In the genomic region with DNA sequence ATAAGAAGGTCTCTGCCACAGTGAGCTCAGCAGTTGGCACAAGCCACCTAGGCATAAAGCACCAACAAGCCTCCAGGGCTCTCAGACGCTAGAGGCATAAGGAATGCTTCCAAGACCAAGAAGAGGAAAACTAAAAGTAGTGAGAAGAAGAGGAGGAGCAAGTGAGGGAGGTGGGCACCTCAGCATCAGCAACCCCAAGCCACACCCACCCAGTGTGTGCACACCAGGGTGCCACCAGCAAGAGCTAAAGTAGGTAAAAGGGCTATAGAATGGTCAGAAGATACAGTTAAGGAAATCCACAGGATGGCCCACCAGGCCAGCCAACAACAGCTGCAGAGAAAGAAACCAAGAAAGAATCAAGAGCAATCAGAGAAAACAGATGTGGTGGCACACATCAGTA, we compare ENCODE assay signal across 20 mouse cellular contexts. TPM values are rescaled to one million over a fixed set of nuclear protein-coding genes. Genes with fewer than 3 reads are reported as not detected.
DNase-seq lines count a peak whose midpoint lies in the region; ATAC-seq lines count a peak whose summit lies in the region.
"Had no signal": no experiment of that assay in that cellular context is flagged by ENCODE, and none has a peak within 500 bp of the region (broad histone marks: within the 10 kb centered on the region; RNA-seq: fewer than 3 reads in every experiment).

No protein-coding gene starts in this region.

- intact Hi-C loops in heart, postnatal 25 days (cut with DNase I) = loop anchor here (5.0 kb wide), 1 partner anchor 79 kb away; no protein-coding TSS in a partner anchor

- peaks cover 16% of the 10 kb centered on the region for H3K4me1 ChIP-seq in heart, embryonic 13.5 days
- H3K4me1 ChIP-seq in liver, embryonic 11.5 days (replicated peaks; ENCODE audit: control insufficient read depth, insufficient read depth, low read length) = peaks cover 23% of the 10 kb centered on the region
- peaks cover 69% of the 10 kb centered on the region for H3K4me1 ChIP-seq in liver, embryonic 15.5 days (replicated peaks)
- H3K4me1 ChIP-seq: embryonic facial prominence, embryonic 15.5 days; forebrain, embryonic 13.5 days; heart, embryonic 15.5 days; hindbrain, embryonic 10.5 days had no signal

- 65% methylated on average over 1 of the region's 1 CpGs for WGBS in heart, embryonic 13.5 days
- WGBS in liver, embryonic 11.5 days = 100% methylated on average over 1 of the region's 1 CpGs
- WGBS in liver, embryonic 15.5 days (ENCODE audit: insufficient replicate concordance) = 56% methylated on average over 1 of the region's 1 CpGs

- DNase-seq in heart, postnatal 25 days (ENCODE audit: low spot score) = no peak
- DNase-seq in liver, embryonic 11.5 days (ENCODE audit: low spot score) = no peak
- no peak for DNase-seq in kidney, postnatal 4 days
- DNase-seq in embryo, embryonic 10.5 days (ENCODE audit: low spot score) = no peak
- no peak for DNase-seq in retina, postnatal 1 day
- DNase-seq: adrenal gland, postnatal 10 days; cerebellum, adult 11-12 months; cerebellum, adult 9-11 months; embryo, embryonic 11 days; forebrain, postnatal 0 days; gastrocnemius, postnatal 14 days; heart, postnatal 14 days had no signal

- H3K27ac ChIP-seq in heart, embryonic 13.5 days (replicated peaks) = no peak overlapping the region
- H3K27ac ChIP-seq in liver, embryonic 11.5 days (ENCODE audit: low read depth, low read length) = no peak overlapping the region; the same call in 1 of the 2 replicates
- H3K27ac ChIP-seq in liver, embryonic 15.5 days (replicated peaks) = peak overlapping the region; percentile 99
- H3K27ac ChIP-seq: embryonic facial prominence, embryonic 15.5 days; forebrain, embryonic 13.5 days; heart, embryonic 15.5 days; hindbrain, embryonic 10.5 days; hindbrain, embryonic 14.5 days had no signal

- peak overlapping the region; percentile 31; the same call in 1 of the 2 replicates for H3K4me2 ChIP-seq in heart, embryonic 13.5 days
- H3K4me2 ChIP-seq in liver, embryonic 11.5 days = peak overlapping the region; percentile 55
- H3K4me2 ChIP-seq in liver, embryonic 15.5 days = peak overlapping the region; percentile 80
- H3K4me2 ChIP-seq: embryonic facial prominence, embryonic 15.5 days; forebrain, embryonic 13.5 days; heart, embryonic 15.5 days; hindbrain, embryonic 14.5 days had no signal

- H3K36me3 ChIP-seq in heart, embryonic 13.5 days = peaks cover 98% of the 10 kb centered on the region
- H3K36me3 ChIP-seq in liver, embryonic 11.5 days (ENCODE audit: control insufficient read depth, insufficient read depth, low read length) = peaks cover 51% of the 10 kb centered on the region
- H3K36me3 ChIP-seq in liver, embryonic 15.5 days (replicated peaks) = peaks cover 99% of the 10 kb centered on the region

- H3K9ac ChIP-seq in heart, embryonic 13.5 days = no peak overlapping the region
- peak overlapping the region; percentile 4; the same call in 1 of the 2 replicates for H3K9ac ChIP-seq in liver, embryonic 11.5 days (ENCODE audit: low read depth, low read length)
- H3K9ac ChIP-seq in liver, embryonic 15.5 days = peak overlapping the region; percentile 72
- H3K9ac ChIP-seq: embryonic facial prominence, embryonic 15.5 days; forebrain, embryonic 13.5 days; forebrain, postnatal 0 days; heart, embryonic 15.5 days; hindbrain, embryonic 14.5 days had no signal

- H3K9me3 ChIP-seq in heart, embryonic 13.5 days = no peaks in the 10 kb centered on the region
- H3K9me3 ChIP-seq in liver, embryonic 11.5 days (ENCODE audit: control insufficient read depth, low read length) = no peaks in the 10 kb centered on the region
- no peaks in the 10 kb centered on the region for H3K9me3 ChIP-seq in liver, embryonic 15.5 days (replicated peaks)
- H3K9me3 ChIP-seq: embryonic facial prominence, embryonic 15.5 days; forebrain, embryonic 13.5 days; heart, embryonic 15.5 days; hindbrain, embryonic 10.5 days had no signal

- H3K4me3 ChIP-seq in heart, embryonic 13.5 days = no peak overlapping the region
- peak overlapping the region; percentile 41 for H3K4me3 ChIP-seq in liver, embryonic 11.5 days (ENCODE audit: low read depth, low read length)
- H3K4me3 ChIP-seq in liver, embryonic 15.5 days (replicated peaks) = peak overlapping the region; percentile 63
- H3K4me3 ChIP-seq: embryonic facial prominence, embryonic 15.5 days; forebrain, embryonic 13.5 days; heart, embryonic 15.5 days; hindbrain, embryonic 10.5 days had no signal

- no peak for ATAC-seq in heart, embryonic 13.5 days (ENCODE audit: extremely low read depth, insufficient number of reproducible peaks, low FRiP score, low TSS enrichment)
- ATAC-seq in erythroblast, adult 5-6 weeks (replicated peaks; ENCODE audit: low FRiP score, poor library complexity, severe bottlenecking) = peak; percentile 62
- ATAC-seq in liver, embryonic 11.5 days (replicated peaks; ENCODE audit: low FRiP score) = no peak
- no peak for ATAC-seq in liver, embryonic 15.5 days (ENCODE audit: insufficient read depth)
- ATAC-seq: forebrain, embryonic 13.5 days; forebrain, postnatal 0 days had no signal

- no peaks in the 10 kb centered on the region for H3K27me3 ChIP-seq in heart, embryonic 13.5 days (replicated peaks)
- no peaks in the 10 kb centered on the region for H3K27me3 ChIP-seq in liver, embryonic 11.5 days (replicated peaks; ENCODE audit: control insufficient read depth, insufficient read depth, low read length)
- no peaks in the 10 kb centered on the region for H3K27me3 ChIP-seq in liver, embryonic 15.5 days
- H3K27me3 ChIP-seq: embryonic facial prominence, embryonic 15.5 days; forebrain, embryonic 13.5 days; heart, embryonic 15.5 days had no signal

RNA-seq across cellular contexts. Expression of gene Ubac1, which starts 10.1 kb away (rescaled TPM):
- polyA plus RNA-seq in heart, embryonic 13.5 days (2015; fragmentation: Nextera tagmentation; extraction: Ambion mirVana) = 97.0 and 111 TPM in 2 replicates
- 10 to 100 TPM; 90.4 to 92.4 TPM for total RNA-seq in heart, postnatal 25 days (2021)
- total RNA-seq in erythroblast, adult 5-6 weeks (2015; ENCODE audit: low replicate concordance) = 531 and 563 TPM in 2 replicates
- total RNA-seq in erythroblast, adult 5-6 weeks (2017; ENCODE audit: low replicate concordance) = 630 and 869 TPM in 2 replicates
- polyA plus RNA-seq in liver, embryonic 11.5 days (2014; fragmentation: Nextera tagmentation; extraction: Ambion mirVana) = 290 and 303 TPM in 2 replicates
- polyA plus RNA-seq in liver, embryonic 15.5 days (2015; fragmentation: Nextera tagmentation; extraction: Ambion mirVana) = 437 and 467 TPM in 2 replicates

RNA-seq across cellular contexts. Expression of gene Camsap1, which starts 28.3 kb away (rescaled TPM):
- 6.6 and 11.6 TPM in 2 replicates for polyA plus RNA-seq in heart, embryonic 13.5 days (2015; fragmentation: Nextera tagmentation; extraction: Ambion mirVana)
- 10 to 100 TPM; 34.2 to 36.2 TPM for total RNA-seq in heart, postnatal 25 days (2021)
- total RNA-seq in erythroblast, adult 5-6 weeks (2015; ENCODE audit: low replicate concordance) = 4.0 and 20.9 TPM in 2 replicates
- 10.7 and 19.5 TPM in 2 replicates for total RNA-seq in erythroblast, adult 5-6 weeks (2017; ENCODE audit: low replicate concordance)
- polyA plus RNA-seq in liver, embryonic 11.5 days (2014; fragmentation: Nextera tagmentation; extraction: Ambion mirVana) = 14.2 and 14.5 TPM in 2 replicates
- 4.9 and 5.6 TPM in 2 replicates for polyA plus RNA-seq in liver, embryonic 15.5 days (2015; fragmentation: Nextera tagmentation; extraction: Ambion mirVana)
